Mouse (Mus musculus): ENCODE measurements around the gene N4bp1. TPM values are rescaled to one million over a fixed set of nuclear protein-coding genes. Genes with fewer than 3 reads are reported as not detected.
A peak's percentile ranks its signal among the peaks of the same experiment; 100 is the strongest.

The N4bp1 gene
- total RNA-seq, 2 experiments from 2014 or later = 28.0 to 28.5 TPM

GRCm38 (mm10) chr8:86862837-86863236, 22.2 kb downstream of the N4bp1 start:
- DNase-seq = no peak
- intact Hi-C loops (cut with DNase I) = no loop called here

- no peak for DNase-seq
- intact Hi-C loops (cut with DNase I) = no loop called here
These were observed 22.8 kb downstream of the N4bp1 start for GRCm38 (mm10) chr8:86862155-86862816.

- DNase-seq = no peak
- intact Hi-C loops (cut with DNase I) = no loop called here
These were observed 23.5 kb downstream of the N4bp1 start for GRCm38 (mm10) chr8:86861516-86861915.

GRCm38 (mm10) chr8:86856248-86856647, 28.8 kb downstream of the N4bp1 start:
- no peak for DNase-seq
- intact Hi-C loops (cut with DNase I) = no loop called here

GRCm38 (mm10) chr8:86854686-86855085, 30.4 kb downstream of the N4bp1 start:
- intact Hi-C loops (cut with DNase I) = no loop called here
- no peak for DNase-seq

GRCm38 (mm10) chr8:86853989-86854373, 31.1 kb downstream of the N4bp1 start:
- intact Hi-C loops (cut with DNase I) = no loop called here
- no peak for DNase-seq

GRCm38 (mm10) chr8:86853266-86853988, 31.6 kb downstream of the N4bp1 start:
- intact Hi-C loops (cut with DNase I) = no loop called here
- DNase-seq = no peak

- no peak for DNase-seq
- intact Hi-C loops (cut with DNase I) = no loop called here
These were observed 32.6 kb downstream of the N4bp1 start for GRCm38 (mm10) chr8:86852491-86852890.

- intact Hi-C loops (cut with DNase I) = no loop called here
- no peak for DNase-seq
These were observed 36.2 kb downstream of the N4bp1 start for GRCm38 (mm10) chr8:86848876-86849275.

GRCm38 (mm10) chr8:86848401-86848800, 36.7 kb downstream of the N4bp1 start:
- no peak for DNase-seq
- intact Hi-C loops (cut with DNase I) = no loop called here

- DNase-seq = no peak
- intact Hi-C loops (cut with DNase I) = no loop called here
These were observed 38.0 kb downstream of the N4bp1 start for GRCm38 (mm10) chr8:86847091-86847490.

- no peak for DNase-seq
- intact Hi-C loops (cut with DNase I) = no loop called here
These were observed 39.2 kb downstream of the N4bp1 start for GRCm38 (mm10) chr8:86845875-86846274.

- no peak for DNase-seq
- intact Hi-C loops (cut with DNase I) = no loop called here
These were observed 40.2 kb downstream of the N4bp1 start for GRCm38 (mm10) chr8:86844856-86845255.

- DNase-seq = peak; percentile 50
- intact Hi-C loops (cut with DNase I) = no loop called here
These were observed 41.2 kb downstream of the N4bp1 start for GRCm38 (mm10) chr8:86843896-86844295.

- DNase-seq = no peak
- intact Hi-C loops (cut with DNase I) = no loop called here
These were observed 43.3 kb downstream of the N4bp1 start for GRCm38 (mm10) chr8:86841556-86842309.

- intact Hi-C loops (cut with DNase I) = no loop called here
- DNase-seq = no peak
These were observed 44.9 kb downstream of the N4bp1 start for GRCm38 (mm10) chr8:86840120-86840693.

- intact Hi-C loops (cut with DNase I) = no loop called here
- no peak for DNase-seq
These were observed 46.2 kb downstream of the N4bp1 start for GRCm38 (mm10) chr8:86838707-86839438.

- intact Hi-C loops (cut with DNase I) = no loop called here
- no peak for DNase-seq
These were observed 47.8 kb downstream of the N4bp1 start for GRCm38 (mm10) chr8:86837234-86837633.

- no peak for DNase-seq
- intact Hi-C loops (cut with DNase I) = no loop called here
These were observed 49.2 kb downstream of the N4bp1 start for GRCm38 (mm10) chr8:86835881-86836280.

- intact Hi-C loops (cut with DNase I) = no loop called here
These were observed 50.4 kb downstream of the N4bp1 start for GRCm38 (mm10) chr8:86834496-86835260.

More at GRCm38 (mm10) chr8:86834496-86835260, 50.4 kb downstream of the N4bp1 start:
- no peak for DNase-seq

All from left cerebral cortex, postnatal 4 days (tissue).